Mouse (Mus musculus): Measurements from ENCODE around the gene Tesk2.

The Tesk2 gene

GRCm38 (mm10) chr4:116849901-116850300 lies 129.2 kb downstream of the Tesk2 start:
- DNase-seq (ENCODE audit: low spot score in 2 of 2): no peak

GRCm38 (mm10) chr4:116854286-116854685 lies 133.5 kb downstream of the Tesk2 start:
- DNase-seq (ENCODE audit: low spot score in 2 of 2): no peak

Measured in frontal cortex, postnatal 25 days (tissue).